In genomic region chr10:42692794-42693193, GRCm38 (mm10) we compare ENCODE assay signal across 27 mouse cellular contexts.
"Had no signal": no experiment of that assay in that cellular context is flagged by ENCODE, and none has a peak within 500 bp of the region (broad histone marks: within the 10 kb centered on the region; RNA-seq: fewer than 3 reads in every experiment).

No protein-coding gene starts in this region.

- ATAC-seq: forebrain, embryonic 13.5 days; forebrain, embryonic 14.5 days; forebrain, embryonic 15.5 days; forebrain, embryonic 16.5 days; forebrain, postnatal 0 days had no signal

- H3K27ac ChIP-seq: embryonic facial prominence, embryonic 10.5 days; embryonic facial prominence, embryonic 12.5 days; embryonic facial prominence, embryonic 13.5 days; embryonic facial prominence, embryonic 15.5 days; forebrain, embryonic 12.5 days; forebrain, embryonic 13.5 days; forebrain, embryonic 15.5 days; gastrocnemius, adult 2 months; heart, adult 2 months had no signal

- H3K4me3 ChIP-seq: embryonic facial prominence, embryonic 10.5 days; embryonic facial prominence, embryonic 12.5 days; embryonic facial prominence, embryonic 13.5 days; embryonic facial prominence, embryonic 15.5 days; erythroblast, embryonic 14.5 days; forebrain, embryonic 12.5 days; forebrain, embryonic 13.5 days; forebrain, embryonic 15.5 days; gastrocnemius, adult 2 months; heart, adult 2 months had no signal

- H3K36me3 ChIP-seq: embryonic facial prominence, embryonic 10.5 days; embryonic facial prominence, embryonic 12.5 days; embryonic facial prominence, embryonic 13.5 days; embryonic facial prominence, embryonic 15.5 days; forebrain, embryonic 12.5 days; forebrain, embryonic 15.5 days had no signal

- H3K27me3 ChIP-seq: embryonic facial prominence, embryonic 12.5 days; embryonic facial prominence, embryonic 13.5 days; embryonic facial prominence, embryonic 15.5 days; forebrain, embryonic 13.5 days; forebrain, embryonic 15.5 days had no signal

- H3K4me2 ChIP-seq: embryonic facial prominence, embryonic 12.5 days; embryonic facial prominence, embryonic 13.5 days; embryonic facial prominence, embryonic 15.5 days; forebrain, embryonic 12.5 days; forebrain, embryonic 13.5 days; forebrain, embryonic 15.5 days had no signal

- H3K9ac ChIP-seq: embryonic facial prominence, embryonic 12.5 days; embryonic facial prominence, embryonic 13.5 days; embryonic facial prominence, embryonic 15.5 days; forebrain, embryonic 12.5 days; forebrain, embryonic 13.5 days; forebrain, embryonic 15.5 days; forebrain, postnatal 0 days had no signal

- H3K4me1 ChIP-seq: embryonic facial prominence, embryonic 15.5 days had no signal

- DNase-seq: cerebellum, adult 8-10 months; cerebellum, adult 9-10 months; cerebellum, adult 9-11 months; cerebellum, postnatal 10 days; cerebellum, postnatal 14 days; cerebellum, postnatal 25 days; cerebellum, postnatal 36 days; embryo, embryonic 11 days; forebrain, postnatal 0 days; gastrocnemius, adult 2 months; gastrocnemius, postnatal 10 days; gastrocnemius, postnatal 14 days; gastrocnemius, postnatal 25 days; gastrocnemius, postnatal 36 days; heart, adult 11 months; heart, adult 18-20 months; heart, adult 2 months had no signal

- H3K9me3 ChIP-seq: embryonic facial prominence, embryonic 10.5 days; embryonic facial prominence, embryonic 12.5 days; embryonic facial prominence, embryonic 13.5 days; embryonic facial prominence, embryonic 15.5 days; forebrain, embryonic 12.5 days; forebrain, embryonic 15.5 days had no signal
